Mouse (Mus musculus) midbrain, postnatal 0 days (tissue): ENCODE results near the gene Dhrs7. TPM values are rescaled to one million over a fixed set of nuclear protein-coding genes. Genes with fewer than 3 reads are reported as not detected.
"Not testable (repeated sequence)": the region's sequence is repeated elsewhere in the genome, so short reads cannot be mapped to it uniquely, and the experiment has no call there.

ENCODE experiments used
- ATAC-seq: fragments of 200-750 bp; cut with Nextera tagmentation; 2 replicates; pipeline ENCODE4 v1.8.0; 2017; ENCODE audit warnings: moderate number of reproducible peaks, mild to moderate bottlenecking, moderate TSS enrichment, moderate library complexity; ENCODE audit not compliant: low FRiP score
- DNase-seq: peaks from one replicate; pipeline ENCODE4 v3.0.0-alpha.2; 2015; ENCODE audit warnings: low spot score
- H3K27ac ChIP-seq: fragments of 300-500 bp; sonication (generic); 2 replicates; pipeline ENCODE4 v1.5.1; 2014; ENCODE audit warnings: low read depth, mild to moderate bottlenecking, low read length, mixed read lengths
- H3K27me3 ChIP-seq: fragments of 300-500 bp; sonication (generic); 2 replicates; pipeline ENCODE4 v1.6.1; 2014; ENCODE audit warnings: low read length, control low read depth, mixed read lengths; ENCODE audit not compliant: insufficient read depth
- H3K36me3 ChIP-seq: fragments of 300-500 bp; sonication (generic); 2 replicates; pipeline ENCODE4 v1.6.1; 2014; ENCODE audit warnings: low read length, control low read depth, mixed read lengths; ENCODE audit not compliant: insufficient read depth
- H3K4me1 ChIP-seq: fragments of 300-500 bp; sonication (generic); 2 replicates; pipeline ENCODE4 v1.6.1; 2014; ENCODE audit warnings: mild to moderate bottlenecking, control low read depth, antibody characterized with exemption, low read length, mixed read lengths; ENCODE audit not compliant: insufficient read depth
- H3K4me2 ChIP-seq: fragments of 300-500 bp; sonication (generic); 2 replicates; pipeline ENCODE4 v1.6.1; 2014; ENCODE audit warnings: low read depth, mild to moderate bottlenecking, low read length, mixed read lengths; ENCODE audit not compliant: poor library complexity, severe bottlenecking
- H3K4me3 ChIP-seq: fragments of 300-500 bp; sonication (generic); 2 replicates; pipeline ENCODE4 v1.5.1; 2014; ENCODE audit warnings: low read depth, mild to moderate bottlenecking, low read length, moderate library complexity
- H3K9ac ChIP-seq: fragments of 300-500 bp; sonication (generic); replicated peaks from 2 replicates; pipeline ENCODE4 v1.6.1; 2014; ENCODE audit warnings: mild to moderate bottlenecking, low read length, moderate library complexity, mixed read lengths; ENCODE audit not compliant: poor library complexity, severe bottlenecking
- H3K9me3 ChIP-seq: fragments of 300-500 bp; sonication (generic); 2 replicates; pipeline ENCODE4 v1.6.1; 2016; ENCODE audit warnings: low read length, control low read depth
- CTCF ChIP-seq: IDR thresholded peaks from 2 replicates; pipeline ENCODE4 v1.5.1; 2016; ENCODE audit warnings: antibody characterized with exemption, mild to moderate bottlenecking
- WGBS: fragments of 180-500 bp; shearing (Covaris S2); extraction: QIAGEN DNeasy Blood & Tissue Kit; methylation state at CpG from one replicate; pipeline ENCODE4 v1.1.7; 2014; 5-methylcytosine and 5-hydroxymethylcytosine counted together
- polyA plus RNA-seq: library from polyadenylated mRNA; unstranded; fragments of >200 nt; fragmentation: Nextera tagmentation; extraction: Ambion mirVana; gene quantifications from 2 replicates; pipeline ENCODE4 v1.2.1, GENCODE M21; 2015
- total RNA-seq: library from RNA; depleted of rRNA; stranded (reverse); fragments of >200 nt; gene quantifications from 2 replicates; pipeline ENCODE4 v1.2.3, GENCODE M21; 2014

Dhrs7 gene
- total and polyA plus RNA-seq, 2 experiments from 2014 or later: 12.3 to 26.3 TPM

GRCm38 (mm10) chr12:72693895-72694294 is 29.2 kb upstream of the Dhrs7 start:
- no peaks in the 10 kb centered on the region for H3K27me3 ChIP-seq
- no peak overlapping the region for H3K4me2 ChIP-seq
- H3K36me3 ChIP-seq: no peaks in the 10 kb centered on the region
- 45% methylated on average over 6 of the region's 6 CpGs for WGBS
- H3K9me3 ChIP-seq: no peaks in the 10 kb centered on the region
- no peak overlapping the region for H3K9ac ChIP-seq
- DNase-seq (peak; percentile 75), ATAC-seq (no peak)
- peak; percentile 73 for TF ChIP-seq CTCF
- H3K27ac ChIP-seq: no peak overlapping the region
- H3K4me1 ChIP-seq: no peaks in the 10 kb centered on the region
- H3K4me3 ChIP-seq: no peak overlapping the region

DNA sequence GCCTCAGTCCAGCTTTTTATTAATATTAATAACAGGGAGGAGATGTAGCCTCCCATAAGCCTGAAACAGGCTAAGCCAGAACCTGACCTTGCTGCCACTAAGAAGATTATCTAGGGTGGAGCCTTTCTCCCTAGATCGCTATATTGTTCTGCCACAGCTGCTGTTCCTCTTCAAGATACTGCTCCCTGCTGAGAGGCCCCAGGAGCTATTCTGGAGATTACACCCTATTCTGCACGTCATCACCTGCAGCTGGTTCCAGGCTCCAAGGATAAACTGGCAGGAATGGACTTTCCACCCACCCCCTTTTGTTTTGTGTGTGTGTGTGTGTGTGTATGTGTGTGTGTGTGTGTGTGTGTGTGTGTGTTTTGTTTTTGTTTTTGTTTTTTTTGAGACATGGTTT is 23.6 kb upstream of the Dhrs7 start:
- H3K36me3 ChIP-seq, H3K9ac ChIP-seq, ATAC-seq, H3K4me2 ChIP-seq, DNase-seq, H3K27me3 ChIP-seq, H3K4me1 ChIP-seq, H3K27ac ChIP-seq, H3K4me3 ChIP-seq, H3K9me3 ChIP-seq: not testable (repeated sequence)
- WGBS: 10% methylated on average over 2 of the region's 2 CpGs

- not testable (repeated sequence) for H3K4me3 ChIP-seq, ATAC-seq, DNase-seq, H3K27me3 ChIP-seq, H3K9ac ChIP-seq, H3K4me2 ChIP-seq, H3K27ac ChIP-seq, H3K4me1 ChIP-seq, H3K9me3 ChIP-seq, H3K36me3 ChIP-seq
- WGBS: 10% methylated on average over 6 of the region's 6 CpGs
These were observed 23.0 kb upstream of the Dhrs7 start for GRCm38 (mm10) chr12:72687741-72688140.

GRCm38 (mm10) chr12:72686566-72686965 is 21.9 kb upstream of the Dhrs7 start:
- DNase-seq, H3K36me3 ChIP-seq, H3K4me1 ChIP-seq, H3K9ac ChIP-seq, H3K4me2 ChIP-seq, H3K4me3 ChIP-seq, H3K9me3 ChIP-seq, H3K27ac ChIP-seq, H3K27me3 ChIP-seq, ATAC-seq: not testable (repeated sequence)
- WGBS: 79% methylated on average over 4 of the region's 4 CpGs

- 95% methylated on average over 3 of the region's 3 CpGs for WGBS
- Histone ChIP-seq H3K9me3 (no peaks in the 10 kb centered on the region), H3K36me3 (no peaks in the 10 kb centered on the region), H3K9ac (no peak overlapping the region), H3K4me1 (no peaks in the 10 kb centered on the region), H3K27ac (no peak overlapping the region), H3K4me2 (no peak overlapping the region), H3K4me3 (no peak overlapping the region), H3K27me3 (no peaks in the 10 kb centered on the region)
- ATAC-seq (no peak), DNase-seq (no peak)
- TF ChIP-seq CTCF: no peak
These were observed 18.9 kb upstream of the Dhrs7 start for GRCm38 (mm10) chr12:72683612-72684011.

GRCm38 (mm10) chr12:72682511-72683282 is 18.0 kb upstream of the Dhrs7 start:
- Histone ChIP-seq H3K27ac (no peak overlapping the region), H3K4me3 (no peak overlapping the region), H3K4me1 (no peaks in the 10 kb centered on the region), H3K9ac (no peak overlapping the region), H3K27me3 (no peaks in the 10 kb centered on the region), H3K9me3 (no peaks in the 10 kb centered on the region), H3K4me2 (no peak overlapping the region), H3K36me3 (no peaks in the 10 kb centered on the region)
- DNase-seq: no peak
- no peak for ATAC-seq
- no peak for TF ChIP-seq CTCF
- WGBS: 47% methylated on average over 8 of the region's 8 CpGs
